Mouse (Mus musculus): ENCODE measurements around the gene Zfp523. TPM values are rescaled to one million over a fixed set of nuclear protein-coding genes. Genes with fewer than 3 reads are reported as not detected.
A peak's percentile ranks its signal among the peaks of the same experiment; 100 is the strongest.
"Not testable (repeated sequence)": the region's sequence is repeated elsewhere in the genome, so short reads cannot be mapped to it uniquely, and the experiment has no call there.

The Zfp523 gene
- total RNA-seq, 2 experiments from 2014 or later, result 104 to 106 TPM

DNA sequence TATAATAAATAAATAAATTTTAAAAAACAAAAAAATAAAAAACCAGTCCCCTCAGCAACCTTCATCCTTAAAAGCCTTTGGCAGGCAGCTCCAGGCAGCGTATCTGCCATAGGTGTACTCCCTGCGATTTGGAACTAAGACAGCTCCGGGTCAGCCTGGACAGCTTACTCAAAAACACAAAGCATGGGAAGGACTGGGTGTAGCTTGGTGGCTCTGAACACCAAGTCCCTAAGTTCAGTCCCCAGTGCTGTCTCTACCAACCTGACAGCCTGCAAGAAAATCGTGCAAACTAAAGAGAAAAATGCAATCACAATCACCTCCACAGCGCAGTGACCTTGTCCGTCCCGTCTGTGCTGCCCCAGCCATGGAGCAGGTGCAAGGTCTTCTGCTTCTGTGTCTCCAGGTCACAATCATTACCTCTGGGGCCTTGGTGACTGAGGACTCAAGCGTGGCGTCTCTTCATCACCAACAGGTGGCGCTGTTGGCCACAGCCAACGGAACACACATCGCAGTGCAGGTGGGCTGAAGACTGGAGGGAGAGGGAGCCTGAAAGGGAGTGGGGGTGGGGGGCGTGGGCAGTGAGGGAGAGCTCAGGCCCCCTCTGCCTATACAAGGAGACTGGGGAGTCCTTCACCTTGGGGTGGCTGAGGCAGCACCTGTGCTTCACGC, 27.3 kb downstream of the Zfp523 start:
- TF ChIP-seq CTCF (conservative IDR thresholded peaks at IDR 0.05), result peak; percentile 86
- Histone ChIP-seq H3K27ac (no peak overlapping the region), H3K4me3 (no peak overlapping the region)
- DNase-seq (ENCODE audit: low spot score in 2 of 2), result peak; percentile 39 to 65

DNA sequence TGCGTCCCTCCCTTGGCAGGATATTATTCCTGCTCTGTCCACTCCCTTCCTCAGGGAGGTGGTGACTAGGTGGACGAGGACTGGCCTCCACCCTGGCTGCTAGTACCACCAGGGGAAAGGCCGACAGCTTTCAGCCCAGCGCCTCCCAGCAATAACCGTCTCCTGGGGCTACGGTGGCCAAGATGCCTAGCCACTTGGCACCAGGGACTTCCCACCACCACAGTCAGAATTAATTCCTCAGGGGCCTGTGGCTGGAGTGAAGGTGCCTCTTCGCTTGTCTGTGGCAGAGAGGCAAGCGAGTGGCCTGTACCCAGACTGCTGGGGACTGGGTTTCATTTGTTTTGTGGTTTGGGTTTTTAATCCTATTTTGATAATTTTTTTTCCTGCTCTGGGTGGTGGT, 28.5 kb downstream of the Zfp523 start:
- no peak for TF ChIP-seq CTCF (conservative IDR thresholded peaks at IDR 0.05)
- Histone ChIP-seq H3K4me3 (no peak overlapping the region), H3K27ac (no peak overlapping the region)
- DNase-seq (ENCODE audit: low spot score in 2 of 2), result no peak

DNA sequence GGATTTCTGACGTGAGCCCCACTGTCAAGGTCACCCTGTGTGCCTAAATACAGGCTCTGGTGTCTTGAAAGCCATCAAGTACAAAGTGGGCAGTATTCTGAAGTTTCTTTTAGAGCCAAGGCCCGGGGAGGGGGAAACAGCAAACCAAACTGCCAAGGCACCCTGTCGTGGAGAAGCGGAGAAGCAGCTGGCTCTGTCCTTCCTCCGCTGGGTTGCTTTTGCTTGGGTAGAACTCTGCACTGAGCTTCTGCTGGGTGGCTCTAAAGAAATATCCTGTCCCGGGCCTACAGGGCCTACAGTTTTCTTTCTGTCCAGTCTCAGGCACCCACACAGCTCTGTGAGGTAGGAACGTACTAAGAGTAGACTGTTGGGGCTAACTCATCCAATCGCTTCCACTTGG, 30.2 kb downstream of the Zfp523 start:
- Histone ChIP-seq H3K4me3 (no peak overlapping the region), H3K27ac (peak overlapping the region; percentile 75)
- TF ChIP-seq CTCF (conservative IDR thresholded peaks at IDR 0.05), result no peak
- DNase-seq (ENCODE audit: low spot score in 2 of 2), result no peak

DNA sequence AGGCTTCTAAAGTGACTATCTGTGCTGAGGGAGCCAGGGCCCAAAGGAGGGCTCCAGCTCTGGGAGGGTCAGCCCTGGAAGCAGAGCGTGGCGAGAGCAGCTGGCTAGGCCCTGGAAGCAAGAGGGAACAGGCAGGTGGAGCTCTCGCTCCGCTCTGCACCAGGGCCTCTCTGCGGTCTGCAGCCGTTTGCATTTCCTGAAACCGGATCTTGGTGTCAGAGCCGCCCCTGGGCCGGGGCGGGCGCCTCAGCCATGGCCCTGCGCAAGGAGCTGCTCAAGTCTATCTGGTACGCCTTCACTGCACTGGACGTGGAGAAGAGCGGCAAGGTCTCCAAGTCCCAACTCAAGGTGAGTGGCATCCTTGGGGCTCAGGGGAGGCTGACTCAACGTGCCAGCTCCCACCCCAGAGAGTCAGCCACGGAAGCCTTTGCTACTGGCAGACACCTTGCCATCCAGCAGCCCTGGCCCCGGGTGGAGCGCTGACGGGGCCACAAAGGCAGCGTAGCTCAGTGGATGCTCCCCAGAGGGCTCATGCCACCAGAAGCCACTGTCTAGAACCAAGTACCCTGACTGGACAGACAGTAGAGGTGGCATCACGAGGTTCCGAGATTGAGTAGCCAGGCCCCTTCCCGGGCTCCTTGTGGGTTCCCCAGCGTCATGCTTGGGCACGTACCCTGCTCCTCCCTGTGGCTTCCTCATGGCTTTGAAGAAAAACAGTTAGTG, 30.8 kb downstream of the Zfp523 start, which contains the start of gene Def6:
Def6 (plus strand) TSS at position 188 of the 723 bp plus-strand sequence.
- DNase-seq (ENCODE audit: low spot score in 2 of 2), result no peak
- H3K27ac ChIP-seq, result peak within 1 kb of the TSS; percentile 75
- peak within 1 kb of the TSS; percentile 50 for H3K4me3 ChIP-seq
- peak; percentile 69 for TF ChIP-seq CTCF (conservative IDR thresholded peaks at IDR 0.05)

DNA sequence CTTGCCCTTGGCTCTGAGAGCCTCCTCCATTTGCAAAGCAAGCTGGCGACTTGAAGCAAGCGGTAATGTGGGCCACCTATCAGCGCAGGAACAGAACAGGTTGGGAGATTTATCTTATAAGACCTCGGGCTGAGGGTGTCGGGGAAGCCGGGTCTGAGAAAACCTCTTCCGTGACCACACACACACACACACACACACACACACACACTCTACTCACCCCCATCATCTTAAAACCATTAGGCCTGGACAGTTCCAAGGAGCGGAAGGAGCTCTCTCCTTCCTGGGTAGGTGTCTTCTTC, 31.3 kb downstream of the Zfp523 start:
- H3K4me3 ChIP-seq, result peak overlapping the region; percentile 50
- TF ChIP-seq CTCF (conservative IDR thresholded peaks at IDR 0.05), result no peak
- no peak for DNase-seq (ENCODE audit: low spot score in 2 of 2)
- H3K27ac ChIP-seq, result peak overlapping the region; percentile 75

DNA sequence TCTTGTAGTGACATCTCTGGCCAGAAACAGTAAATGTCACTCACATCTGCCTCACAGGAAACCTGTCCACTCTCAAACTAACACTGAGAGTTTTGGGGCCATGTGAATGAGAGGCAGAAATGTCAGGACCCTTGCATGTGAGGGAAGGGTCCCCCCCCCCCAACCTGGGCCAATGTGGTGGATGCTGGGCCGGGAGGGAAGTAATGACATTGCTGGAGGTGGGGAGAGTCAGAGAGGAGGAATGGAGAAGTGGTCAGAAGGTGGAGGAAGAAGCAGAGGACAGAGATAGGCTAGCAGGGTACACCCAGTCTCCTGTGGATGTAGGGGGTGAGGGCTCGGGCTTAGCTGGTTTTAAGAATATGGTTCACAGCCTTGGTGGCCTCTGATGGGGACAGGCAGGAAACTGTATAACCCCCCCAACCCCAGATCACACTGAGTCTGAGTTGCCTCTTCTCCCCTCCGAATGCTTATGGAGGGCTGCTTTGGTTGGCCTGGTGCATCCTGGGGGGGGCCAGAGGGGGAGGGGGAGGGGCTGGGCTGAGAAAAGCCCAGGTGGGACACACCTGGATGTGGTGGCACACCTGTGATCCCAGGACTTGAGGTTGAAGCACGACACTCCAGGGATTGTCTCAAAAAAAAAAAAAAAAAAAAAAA, 32.7 kb downstream of the Zfp523 start:
- DNase-seq (ENCODE audit: low spot score in 2 of 2), result no peak
- H3K4me3 ChIP-seq, result no peak overlapping the region
- TF ChIP-seq CTCF (conservative IDR thresholded peaks at IDR 0.05), result no peak
- H3K27ac ChIP-seq, result no peak overlapping the region

- H3K27ac ChIP-seq, result no peak overlapping the region
- H3K4me3 ChIP-seq, result no peak overlapping the region
- no peak for DNase-seq (ENCODE audit: low spot score in 2 of 2)
- no peak for TF ChIP-seq CTCF (conservative IDR thresholded peaks at IDR 0.05)
Measured at GRCm38 (mm10) chr17:28211921-28212341, 35.0 kb downstream of the Zfp523 start.

DNA sequence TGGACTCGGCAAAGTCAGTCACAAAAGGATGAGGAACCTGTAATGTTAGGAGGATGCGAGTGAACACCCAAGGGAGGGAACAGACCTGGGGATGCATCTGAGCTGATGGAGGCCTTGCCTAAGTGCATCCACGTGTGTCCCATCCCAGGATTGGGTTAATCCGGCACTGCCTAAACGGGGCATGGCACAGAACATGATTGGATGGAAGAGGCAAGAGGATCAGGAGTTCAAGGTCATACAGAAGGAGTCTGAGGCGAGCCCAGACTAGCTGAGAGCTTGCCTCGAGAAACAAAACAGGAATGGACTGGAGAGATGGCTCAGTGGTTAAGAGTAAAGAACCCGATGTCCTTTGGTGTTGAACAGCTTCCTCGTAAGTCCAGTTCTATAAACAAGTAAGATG, 35.5 kb downstream of the Zfp523 start:
- Histone ChIP-seq H3K4me3 (no peak overlapping the region), H3K27ac (no peak overlapping the region)
- no peak for DNase-seq (ENCODE audit: low spot score in 2 of 2)
- no peak for TF ChIP-seq CTCF (conservative IDR thresholded peaks at IDR 0.05)

- DNase-seq (ENCODE audit: low spot score in 2 of 2), result no peak
- no peak overlapping the region for H3K4me3 ChIP-seq
- peak; percentile 60 for TF ChIP-seq CTCF (conservative IDR thresholded peaks at IDR 0.05)
- H3K27ac ChIP-seq, result no peak overlapping the region
Measured at GRCm38 (mm10) chr17:28213236-28213635, 36.3 kb downstream of the Zfp523 start.

GRCm38 (mm10) chr17:28216791-28217190, 39.9 kb downstream of the Zfp523 start:
- no peak for DNase-seq (ENCODE audit: low spot score in 2 of 2)
- no peak for TF ChIP-seq CTCF (conservative IDR thresholded peaks at IDR 0.05)
- Histone ChIP-seq H3K4me3 (no peak overlapping the region), H3K27ac (no peak overlapping the region; the same call in 1 of the 2 replicates)

DNA sequence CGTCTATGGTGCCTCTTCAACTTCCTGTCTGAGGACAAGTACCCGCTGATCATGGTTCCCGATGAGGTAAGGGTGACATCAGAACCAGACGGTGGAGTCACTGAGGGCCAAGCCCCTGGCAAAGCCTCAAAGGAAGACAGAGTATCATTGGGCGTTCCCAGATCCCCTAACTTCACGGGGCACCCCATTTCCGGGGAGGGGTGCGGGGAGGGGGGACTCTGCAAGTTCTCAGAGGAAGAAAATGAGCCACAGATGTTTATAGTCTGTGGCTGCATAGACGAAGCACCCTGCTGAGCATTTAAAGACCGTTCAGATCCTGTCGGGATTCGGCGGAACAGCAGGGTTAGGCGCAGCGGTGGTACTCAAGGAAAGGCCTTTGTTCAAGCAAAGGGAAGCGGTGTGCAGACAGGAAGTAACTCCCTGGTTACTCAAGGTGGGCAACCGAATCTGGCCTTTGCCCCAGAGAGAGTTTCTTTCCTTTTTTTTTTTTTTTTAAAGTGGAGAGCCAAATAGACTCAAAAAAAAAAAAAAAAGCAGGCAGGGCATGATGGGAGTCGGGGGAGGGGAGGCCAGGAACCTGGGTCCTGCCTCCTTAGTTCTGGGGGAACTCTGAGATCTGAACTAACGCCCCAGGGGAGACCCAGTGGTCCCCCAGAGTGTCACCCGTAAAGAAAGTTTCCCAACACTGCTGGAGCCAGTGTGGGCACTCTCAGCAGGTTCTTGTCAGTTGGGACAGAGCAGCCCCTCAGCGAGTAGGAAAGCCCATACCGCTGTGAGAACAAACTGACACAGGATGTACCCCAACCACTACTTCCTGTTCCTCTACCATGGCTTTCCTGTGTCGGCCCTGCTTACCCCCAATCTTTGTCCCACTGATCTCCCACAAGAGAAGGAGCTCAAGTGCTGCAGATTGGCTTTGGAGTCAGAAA, 41.1 kb downstream of the Zfp523 start:
- H3K4me3 ChIP-seq, result no peak overlapping the region
- DNase-seq (ENCODE audit: low spot score in 2 of 2), result no peak
- H3K27ac ChIP-seq, result peak overlapping the region; percentile 57; the same call in 1 of the 2 replicates
- TF ChIP-seq CTCF (conservative IDR thresholded peaks at IDR 0.05), result no peak

DNA sequence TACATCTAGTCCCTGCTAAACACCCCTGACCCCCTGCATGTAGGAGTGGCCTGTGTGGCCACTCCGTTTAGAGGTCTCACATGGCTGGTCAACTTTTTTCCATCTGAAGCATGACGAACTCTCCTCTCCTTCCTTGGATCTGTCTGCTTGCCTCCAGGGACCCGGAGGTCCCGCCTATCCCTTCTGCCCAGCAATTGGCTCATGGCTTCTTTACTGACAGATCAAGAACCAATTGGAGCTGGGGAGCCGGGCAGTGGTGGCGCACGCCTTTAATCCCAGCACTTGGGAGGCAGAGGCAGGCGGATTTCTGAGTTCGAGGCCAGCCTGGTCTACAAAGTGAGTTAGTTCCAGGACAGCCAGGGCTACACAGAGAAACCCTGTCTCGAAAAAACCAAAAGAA, 45.5 kb downstream of the Zfp523 start:
- H3K4me3 ChIP-seq; H3K27ac ChIP-seq; DNase-seq (ENCODE audit: low spot score in 2 of 2): not testable (repeated sequence)

All from layer of hippocampus, adult 2 months (tissue).